Mouse (Mus musculus): Measurements from ENCODE around the gene Gja3.
"Not testable (repeated sequence)": the region's sequence is repeated elsewhere in the genome, so short reads cannot be mapped to it uniquely, and the experiment has no call there.

Gja3 gene

GRCm38 (mm10) chr14:57032850-57033249 lies 25.1 kb downstream of the Gja3 start:
- DNase-seq, result no peak

GRCm38 (mm10) chr14:57018436-57018835 lies 39.5 kb downstream of the Gja3 start:
- DNase-seq, result no peak

- not testable (repeated sequence) for DNase-seq
These were observed 41.1 kb downstream of the Gja3 start for GRCm38 (mm10) chr14:57016806-57017205.

GRCm38 (mm10) chr14:56988621-56989020 lies 69.3 kb downstream of the Gja3 start:
- no peak for DNase-seq
